Mouse (Mus musculus): Measurements from ENCODE around the gene Tmem115. TPM values are rescaled to one million over a fixed set of nuclear protein-coding genes. Genes with fewer than 3 reads are reported as not detected.

Gene Tmem115
- polyA plus RNA-seq (2012; rRNA removed): 32.0 and 63.5 TPM in 2 replicates

GRCm38 (mm10) chr9:107533791-107534407 is at the start of gene Tmem115:
Tmem115 (plus strand) TSS chr9:107533945.
- peaks cover 14% of the 10 kb centered on the region for H3K36me3 ChIP-seq (ENCODE audit: control insufficient read depth, insufficient read depth, low read length)
- peak within 1 kb of the TSS; percentile 77 for H3K4me3 ChIP-seq (ENCODE audit: low read depth, low read length)
- peak within 1 kb of the TSS; percentile 74 for H3K27ac ChIP-seq (ENCODE audit: insufficient read depth, low read depth, low read length)
- WGBS: under 1% methylated on average over 48 of the region's 48 CpGs
- H3K4me1 ChIP-seq (ENCODE audit: control insufficient read depth, insufficient read depth, insufficient read length, low read length): peaks cover 15% of the 10 kb centered on the region; the same call in 1 of the 2 replicates
- H3K27me3 ChIP-seq (ENCODE audit: control insufficient read depth, insufficient read depth, low read length): no peaks in the 10 kb centered on the region
- TF ChIP-seq POLR2A (IDR thresholded peaks at IDR 0.05; ENCODE audit: low read depth, low read length) (peak; percentile 56; the same call in 1 of the 2 replicates), CTCF (IDR thresholded peaks at IDR 0.05; ENCODE audit: extremely low read depth, insufficient read length, insufficient replicate concordance, low read depth, low read length) (0 out of 2 replicates have a peak, but pooled peaks have one; percentile 21)

- Histone ChIP-seq H3K27ac (ENCODE audit: insufficient read depth, low read depth, low read length) (no peak overlapping the region), H3K36me3 (ENCODE audit: control insufficient read depth, insufficient read depth, low read length) (no peaks in the 10 kb centered on the region), H3K4me3 (ENCODE audit: low read depth, low read length) (no peak overlapping the region), H3K27me3 (ENCODE audit: control insufficient read depth, insufficient read depth, low read length) (no peaks in the 10 kb centered on the region), H3K4me1 (ENCODE audit: control insufficient read depth, insufficient read depth, insufficient read length, low read length) (no peaks in the 10 kb centered on the region)
- WGBS: 60% methylated on average over 17 of the region's 17 CpGs
- TF ChIP-seq CTCF (IDR thresholded peaks at IDR 0.05; ENCODE audit: extremely low read depth, insufficient read length, insufficient replicate concordance, low read depth, low read length) (no peak), POLR2A (IDR thresholded peaks at IDR 0.05; ENCODE audit: low read depth, low read length) (no peak)
Measured at GRCm38 (mm10) chr9:107484302-107484701, 49.4 kb upstream of the Tmem115 start.

GRCm38 (mm10) chr9:107484766-107485165 is 49.0 kb upstream of the Tmem115 start:
- 79% methylated on average over 6 of the region's 6 CpGs for WGBS

GRCm38 (mm10) chr9:107486086-107486485 is 47.7 kb upstream of the Tmem115 start:
- no peaks in the 10 kb centered on the region for H3K36me3 ChIP-seq (ENCODE audit: control insufficient read depth, insufficient read depth, low read length)
- TF ChIP-seq POLR2A (IDR thresholded peaks at IDR 0.05; ENCODE audit: low read depth, low read length): no peak
- TF ChIP-seq CTCF (IDR thresholded peaks at IDR 0.05; ENCODE audit: extremely low read depth, insufficient read length, insufficient replicate concordance, low read depth, low read length): no peak
- 68% methylated on average over 10 of the region's 10 CpGs for WGBS
- no peak overlapping the region for H3K27ac ChIP-seq (ENCODE audit: insufficient read depth, low read depth, low read length)
- H3K4me3 ChIP-seq (ENCODE audit: low read depth, low read length): no peak overlapping the region
- H3K27me3 ChIP-seq (ENCODE audit: control insufficient read depth, insufficient read depth, low read length): no peaks in the 10 kb centered on the region
- peaks cover 4% of the 10 kb centered on the region; the same call in 1 of the 2 replicates for H3K4me1 ChIP-seq (ENCODE audit: control insufficient read depth, insufficient read depth, insufficient read length, low read length)

More at GRCm38 (mm10) chr9:107484766-107485165, 49.0 kb upstream of the Tmem115 start:
- H3K27ac ChIP-seq (ENCODE audit: insufficient read depth, low read depth, low read length): no peak overlapping the region
- TF ChIP-seq POLR2A (IDR thresholded peaks at IDR 0.05; ENCODE audit: low read depth, low read length) (no peak), CTCF (IDR thresholded peaks at IDR 0.05; ENCODE audit: extremely low read depth, insufficient read length, insufficient replicate concordance, low read depth, low read length) (no peak)
- H3K4me3 ChIP-seq (ENCODE audit: low read depth, low read length): no peak overlapping the region
- H3K36me3 ChIP-seq (ENCODE audit: control insufficient read depth, insufficient read depth, low read length): no peaks in the 10 kb centered on the region
- H3K27me3 ChIP-seq (ENCODE audit: control insufficient read depth, insufficient read depth, low read length): no peaks in the 10 kb centered on the region
- H3K4me1 ChIP-seq (ENCODE audit: control insufficient read depth, insufficient read depth, insufficient read length, low read length): no peaks in the 10 kb centered on the region

- WGBS: 66% methylated on average over 6 of the region's 6 CpGs
- no peaks in the 10 kb centered on the region for H3K36me3 ChIP-seq (ENCODE audit: control insufficient read depth, insufficient read depth, low read length)
- TF ChIP-seq CTCF (IDR thresholded peaks at IDR 0.05; ENCODE audit: extremely low read depth, insufficient read length, insufficient replicate concordance, low read depth, low read length) (no peak), POLR2A (IDR thresholded peaks at IDR 0.05; ENCODE audit: low read depth, low read length) (no peak)
- no peak overlapping the region for H3K27ac ChIP-seq (ENCODE audit: insufficient read depth, low read depth, low read length)
- H3K27me3 ChIP-seq (ENCODE audit: control insufficient read depth, insufficient read depth, low read length): no peaks in the 10 kb centered on the region
- H3K4me1 ChIP-seq (ENCODE audit: control insufficient read depth, insufficient read depth, insufficient read length, low read length): peaks cover 4% of the 10 kb centered on the region; the same call in 1 of the 2 replicates
- no peak overlapping the region for H3K4me3 ChIP-seq (ENCODE audit: low read depth, low read length)
Measured at GRCm38 (mm10) chr9:107486507-107487225, 47.1 kb upstream of the Tmem115 start.

GRCm38 (mm10) chr9:107490146-107490545 is 43.6 kb upstream of the Tmem115 start:
- no peaks in the 10 kb centered on the region for H3K36me3 ChIP-seq (ENCODE audit: control insufficient read depth, insufficient read depth, low read length)
- H3K27ac ChIP-seq (ENCODE audit: insufficient read depth, low read depth, low read length): no peak overlapping the region
- 24% methylated on average over 8 of the region's 8 CpGs for WGBS
- H3K4me3 ChIP-seq (ENCODE audit: low read depth, low read length): no peak overlapping the region
- no peak for TF ChIP-seq CTCF (IDR thresholded peaks at IDR 0.05; ENCODE audit: extremely low read depth, insufficient read length, insufficient replicate concordance, low read depth, low read length)
- TF ChIP-seq POLR2A (IDR thresholded peaks at IDR 0.05; ENCODE audit: low read depth, low read length): no peak
- H3K27me3 ChIP-seq (ENCODE audit: control insufficient read depth, insufficient read depth, low read length): no peaks in the 10 kb centered on the region
- peaks cover 4% of the 10 kb centered on the region; the same call in 1 of the 2 replicates for H3K4me1 ChIP-seq (ENCODE audit: control insufficient read depth, insufficient read depth, insufficient read length, low read length)

- no peaks in the 10 kb centered on the region for H3K27me3 ChIP-seq (ENCODE audit: control insufficient read depth, insufficient read depth, low read length)
- no peaks in the 10 kb centered on the region for H3K36me3 ChIP-seq (ENCODE audit: control insufficient read depth, insufficient read depth, low read length)
- TF ChIP-seq POLR2A (IDR thresholded peaks at IDR 0.05; ENCODE audit: low read depth, low read length) (no peak), CTCF (IDR thresholded peaks at IDR 0.05; ENCODE audit: extremely low read depth, insufficient read length, insufficient replicate concordance, low read depth, low read length) (no peak)
- no peak overlapping the region for H3K4me3 ChIP-seq (ENCODE audit: low read depth, low read length)
- WGBS: 34% methylated on average over 6 of the region's 6 CpGs
- H3K27ac ChIP-seq (ENCODE audit: insufficient read depth, low read depth, low read length): no peak overlapping the region
- H3K4me1 ChIP-seq (ENCODE audit: control insufficient read depth, insufficient read depth, insufficient read length, low read length): peaks cover 4% of the 10 kb centered on the region; the same call in 1 of the 2 replicates
Measured at GRCm38 (mm10) chr9:107490625-107491024, 43.1 kb upstream of the Tmem115 start.
